Mouse (Mus musculus) lung, postnatal 10 days (tissue): Measurements from ENCODE around the gene Ddx39.

Experiments
- DNase-seq: peaks from one replicate; pipeline ENCODE4 v3.0.0; 2021

The Ddx39 gene

GRCm38 (mm10) chr8:83770669-83771068 lies 55.7 kb downstream of the Ddx39 start:
- DNase-seq = no peak

- no peak for DNase-seq
Measured at GRCm38 (mm10) chr8:83771791-83772190, 56.8 kb downstream of the Ddx39 start.

- DNase-seq = peak; percentile 72
Measured at GRCm38 (mm10) chr8:83772701-83773451, 57.9 kb downstream of the Ddx39 start.

GRCm38 (mm10) chr8:83773452-83773846 lies 58.5 kb downstream of the Ddx39 start:
- peak; percentile 41 for DNase-seq

- DNase-seq = no peak
Measured at GRCm38 (mm10) chr8:83774221-83774620, 59.2 kb downstream of the Ddx39 start.
